Mouse (Mus musculus): Measurements from ENCODE around the gene Slc34a3. TPM values are rescaled to one million over a fixed set of nuclear protein-coding genes. Genes with fewer than 3 reads are reported as not detected.

Gene Slc34a3
- polyA plus RNA-seq, 1 experiment from 2014 or later, result not detected

Other genes starting within 250 kb of the Slc34a3 start
- 149 and 173 TPM in 2 replicates for gene Nsmf, start 180.0 kb downstream of the Slc34a3 start, polyA plus RNA-seq (2015; fragmentation: Nextera tagmentation; extraction: Ambion mirVana)
- gene Entpd8, start 154.1 kb downstream of the Slc34a3 start, polyA plus RNA-seq (2015; fragmentation: Nextera tagmentation; extraction: Ambion mirVana), result 0.43 TPM in 1 of 2 replicates, not detected in the other
- 0.52 TPM in 1 of 2 replicates, not detected in the other for gene Noxa1, start 139.2 kb downstream of the Slc34a3 start, polyA plus RNA-seq (2015; fragmentation: Nextera tagmentation; extraction: Ambion mirVana)
- 15.0 and 16.8 TPM in 2 replicates for gene Nrarp, start 53.6 kb downstream of the Slc34a3 start, polyA plus RNA-seq (2015; fragmentation: Nextera tagmentation; extraction: Ambion mirVana)
- 1.6 and 5.9 TPM in 2 replicates for gene Tor4a, start 37.5 kb downstream of the Slc34a3 start, polyA plus RNA-seq (2015; fragmentation: Nextera tagmentation; extraction: Ambion mirVana)
- 101 and 105 TPM in 2 replicates for gene Nelfb, start 22.9 kb downstream of the Slc34a3 start, polyA plus RNA-seq (2015; fragmentation: Nextera tagmentation; extraction: Ambion mirVana)
- gene Stpg3, start 19.7 kb downstream of the Slc34a3 start, polyA plus RNA-seq (2015; fragmentation: Nextera tagmentation; extraction: Ambion mirVana), result not detected in 2 replicates
- gene Fam166a, start 15.6 kb downstream of the Slc34a3 start, polyA plus RNA-seq (2015; fragmentation: Nextera tagmentation; extraction: Ambion mirVana), result not detected in 2 replicates
- gene Tubb4b, start 9.7 kb downstream of the Slc34a3 start, polyA plus RNA-seq (2015; fragmentation: Nextera tagmentation; extraction: Ambion mirVana), result 462 and 502 TPM in 2 replicates
- gene Rnf224, start 2.4 kb upstream of the Slc34a3 start, polyA plus RNA-seq (2015; fragmentation: Nextera tagmentation; extraction: Ambion mirVana), result not detected in 2 replicates
- 158 and 190 TPM in 2 replicates for gene Rnf208, start 7.9 kb upstream of the Slc34a3 start, polyA plus RNA-seq (2015; fragmentation: Nextera tagmentation; extraction: Ambion mirVana)
- gene Cysrt1, start 8.1 kb upstream of the Slc34a3 start, polyA plus RNA-seq (2015; fragmentation: Nextera tagmentation; extraction: Ambion mirVana), result 0.36 and 0.47 TPM in 2 replicates
- gene AL732309.1, start 12.5 kb upstream of the Slc34a3 start, polyA plus RNA-seq (2015; fragmentation: Nextera tagmentation; extraction: Ambion mirVana), result 4.3 and 4.6 TPM in 2 replicates
- 17.5 and 17.7 TPM in 2 replicates for gene Tmem203, start 21.1 kb upstream of the Slc34a3 start, polyA plus RNA-seq (2015; fragmentation: Nextera tagmentation; extraction: Ambion mirVana)
- gene Tprn, start 28.3 kb upstream of the Slc34a3 start, polyA plus RNA-seq (2015; fragmentation: Nextera tagmentation; extraction: Ambion mirVana), result 14.8 and 16.3 TPM in 2 replicates
- gene Ssna1, start 38.1 kb upstream of the Slc34a3 start, polyA plus RNA-seq (2015; fragmentation: Nextera tagmentation; extraction: Ambion mirVana), result 177 and 183 TPM in 2 replicates
- 125 and 129 TPM in 2 replicates for gene Anapc2, start 38.1 kb upstream of the Slc34a3 start, polyA plus RNA-seq (2015; fragmentation: Nextera tagmentation; extraction: Ambion mirVana)
- not detected in 2 replicates for gene Tmem210, start 53.8 kb upstream of the Slc34a3 start, polyA plus RNA-seq (2015; fragmentation: Nextera tagmentation; extraction: Ambion mirVana)
- gene Lrrc26, start 55.6 kb upstream of the Slc34a3 start, polyA plus RNA-seq (2015; fragmentation: Nextera tagmentation; extraction: Ambion mirVana), result 0.22 and 0.26 TPM in 2 replicates
- gene Grin1, start 84.8 kb upstream of the Slc34a3 start, polyA plus RNA-seq (2015; fragmentation: Nextera tagmentation; extraction: Ambion mirVana), result 58.0 and 68.4 TPM in 2 replicates
- gene Man1b1, start 98.0 kb upstream of the Slc34a3 start, polyA plus RNA-seq (2015; fragmentation: Nextera tagmentation; extraction: Ambion mirVana), result 43.5 and 46.6 TPM in 2 replicates
- gene Dpp7, start 122.0 kb upstream of the Slc34a3 start, polyA plus RNA-seq (2015; fragmentation: Nextera tagmentation; extraction: Ambion mirVana), result 24.2 and 27.3 TPM in 2 replicates
- gene Uap1l1, start 131.3 kb upstream of the Slc34a3 start, polyA plus RNA-seq (2015; fragmentation: Nextera tagmentation; extraction: Ambion mirVana), result 8.5 and 14.0 TPM in 2 replicates
- 10.6 and 16.3 TPM in 2 replicates for gene Sapcd2, start 138.0 kb upstream of the Slc34a3 start, polyA plus RNA-seq (2015; fragmentation: Nextera tagmentation; extraction: Ambion mirVana)
- 9.6 TPM in 2 replicates for gene Entpd2, start 161.5 kb upstream of the Slc34a3 start, polyA plus RNA-seq (2015; fragmentation: Nextera tagmentation; extraction: Ambion mirVana)
- gene Npdc1, start 165.0 kb upstream of the Slc34a3 start, polyA plus RNA-seq (2015; fragmentation: Nextera tagmentation; extraction: Ambion mirVana), result 398 and 483 TPM in 2 replicates
- 0.13 and 0.38 TPM in 2 replicates for gene Fut7, start 188.9 kb upstream of the Slc34a3 start, polyA plus RNA-seq (2015; fragmentation: Nextera tagmentation; extraction: Ambion mirVana)
- 11.2 and 13.4 TPM in 2 replicates for gene Abca2, start 194.3 kb upstream of the Slc34a3 start, polyA plus RNA-seq (2015; fragmentation: Nextera tagmentation; extraction: Ambion mirVana)
- gene Clic3, start 222.5 kb upstream of the Slc34a3 start, polyA plus RNA-seq (2015; fragmentation: Nextera tagmentation; extraction: Ambion mirVana), result 1.8 and 2.0 TPM in 2 replicates
- 100 and 120 TPM in 2 replicates for gene Paxx, start 226.7 kb upstream of the Slc34a3 start, polyA plus RNA-seq (2015; fragmentation: Nextera tagmentation; extraction: Ambion mirVana)
- 40.1 and 116 TPM in 2 replicates for gene Ptgds, start 235.7 kb upstream of the Slc34a3 start, polyA plus RNA-seq (2015; fragmentation: Nextera tagmentation; extraction: Ambion mirVana)